Mouse (Mus musculus) cerebellum, postnatal 25 days (tissue): ENCODE data around the gene Slc18a2.

Experiments used
- DNase-seq, 2 experiments: peaks; one replicate each; pipeline ENCODE4 v3.0.0; 2021; ENCODE audit warnings: mixed read lengths in 2 of 2

Gene Slc18a2

DNA sequence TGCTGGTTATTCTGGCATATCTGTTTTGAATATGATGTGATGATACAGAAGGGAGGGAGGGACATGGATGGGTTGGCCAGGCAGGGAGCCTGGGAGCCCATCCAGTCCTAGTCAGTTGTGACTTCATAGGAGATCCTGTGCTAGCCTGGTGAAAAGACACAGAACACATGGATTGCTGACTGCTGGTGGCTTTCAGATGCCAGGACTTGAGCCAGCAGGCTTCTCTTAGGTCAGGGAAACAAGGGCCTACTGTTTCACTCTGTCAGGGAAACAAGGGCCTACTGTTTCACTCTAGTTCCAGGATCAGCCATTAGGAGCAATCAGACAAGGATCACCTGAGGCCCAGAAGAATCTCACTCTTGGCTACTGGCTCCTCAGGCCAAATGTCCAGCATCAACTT is 20.1 kb downstream of the Slc18a2 start:
- DNase-seq: no peak

DNA sequence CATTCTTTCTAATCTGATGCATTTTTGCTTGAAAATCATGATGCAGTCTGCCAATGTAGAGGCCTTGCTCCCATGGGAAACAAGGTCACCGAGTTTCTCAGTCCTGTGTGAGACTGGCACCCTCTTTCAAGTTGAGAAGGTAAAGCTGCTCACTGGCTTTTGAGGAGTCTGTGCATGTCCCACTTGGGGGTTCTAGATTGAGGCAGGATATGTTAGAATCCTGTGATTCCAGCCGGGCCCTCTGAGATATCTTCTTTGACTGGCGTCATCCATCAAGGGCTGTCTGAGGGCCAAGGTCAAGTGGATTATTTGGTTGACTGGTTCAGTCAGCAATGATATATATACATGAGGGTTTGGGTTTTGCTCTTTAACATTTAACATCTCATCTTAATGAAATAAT is 21.3 kb downstream of the Slc18a2 start:
- DNase-seq: no peak

- no peak for DNase-seq
These were observed 28.3 kb downstream of the Slc18a2 start for GRCm38 (mm10) chr19:59289042-59289441.

DNA sequence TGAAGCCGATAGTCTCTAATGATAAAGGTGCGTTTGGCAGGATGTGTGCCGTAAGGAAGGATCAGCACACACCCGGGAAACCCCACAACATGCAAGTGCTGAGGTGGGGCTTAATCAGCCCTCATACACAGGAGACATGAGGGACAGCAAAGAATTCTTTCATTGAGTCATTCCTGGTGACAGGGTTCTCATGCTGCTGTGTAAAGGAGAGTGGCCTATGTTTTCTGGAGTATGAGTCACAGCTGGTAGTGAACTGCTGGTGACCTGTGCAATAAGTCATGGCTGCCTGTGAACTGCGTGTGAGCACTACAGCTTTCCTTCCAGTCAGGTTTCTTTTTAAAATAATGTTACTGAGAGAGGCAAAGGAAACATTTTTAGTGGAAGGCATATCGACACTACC is 29.1 kb downstream of the Slc18a2 start:
- no peak for DNase-seq

GRCm38 (mm10) chr19:59292183-59292839 is 31.6 kb downstream of the Slc18a2 start:
- DNase-seq: no peak

DNA sequence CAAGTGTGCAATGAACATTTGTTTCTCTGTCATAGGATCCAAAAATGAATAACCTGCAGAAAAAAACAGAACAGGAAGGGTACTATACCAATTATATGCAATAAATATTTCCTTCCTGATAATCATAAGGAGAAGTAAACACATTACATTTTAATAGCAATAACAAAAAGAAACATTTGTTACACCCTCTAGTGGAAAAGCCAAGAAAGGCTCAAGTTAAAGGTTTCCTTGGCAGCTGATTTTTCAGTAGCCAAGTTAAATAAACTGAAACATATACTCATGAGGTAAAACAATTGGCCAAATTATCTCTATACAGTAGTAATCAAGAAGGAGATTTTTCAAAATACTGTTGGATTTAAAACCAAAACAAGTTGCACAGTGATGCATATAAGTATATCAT is 54.6 kb downstream of the Slc18a2 start:
- no peak for DNase-seq

GRCm38 (mm10) chr19:59316571-59316970 is 55.9 kb downstream of the Slc18a2 start:
- DNase-seq: peak in 1 of 2 experiments; percentile 30

- DNase-seq: no peak
These were observed 61.3 kb downstream of the Slc18a2 start, which contains the start of gene Rps12-ps3 for GRCm38 (mm10) chr19:59321990-59322389. TSS of gene Rps12-ps3 (plus strand) at chr19:59322290.

DNA sequence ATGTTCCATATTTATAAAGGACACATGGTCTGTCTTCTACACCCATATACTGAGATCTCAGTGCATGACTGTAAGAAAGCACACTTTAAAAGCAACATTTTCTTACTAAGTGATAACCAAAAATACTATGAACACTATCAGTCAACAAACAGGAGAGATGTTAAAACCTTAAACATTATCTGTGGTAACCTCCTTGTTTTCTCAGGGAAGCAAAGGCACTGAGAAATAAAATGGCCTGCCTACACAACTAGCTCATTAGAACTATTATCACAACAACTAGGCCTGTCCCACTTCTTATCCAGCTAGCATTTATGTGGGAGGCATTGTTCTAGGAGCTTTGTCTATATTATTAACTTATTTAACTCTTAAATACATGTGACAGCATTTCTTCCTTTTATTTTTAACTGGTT is 70.1 kb downstream of the Slc18a2 start:
- DNase-seq: no peak

- DNase-seq: no peak
These were observed 76.0 kb downstream of the Slc18a2 start for GRCm38 (mm10) chr19:59336655-59337054.

- DNase-seq: no peak
These were observed 77.4 kb downstream of the Slc18a2 start for GRCm38 (mm10) chr19:59337872-59338681.

- DNase-seq: no peak
These were observed 79.2 kb downstream of the Slc18a2 start for GRCm38 (mm10) chr19:59339908-59340307.

GRCm38 (mm10) chr19:59342964-59343363 is 82.3 kb downstream of the Slc18a2 start:
- DNase-seq: no peak

GRCm38 (mm10) chr19:59344304-59344711 is 83.6 kb downstream of the Slc18a2 start:
- DNase-seq: peak; percentile 35 to 42

- peak in 1 of 2 experiments; percentile 67 for DNase-seq
These were observed 84.5 kb downstream of the Slc18a2 start for GRCm38 (mm10) chr19:59345081-59345657.
